Mouse (Mus musculus) cerebellum, adult 8-10 months (tissue): Measurements from ENCODE around the gene Hnrnpul1.
A peak's percentile ranks its signal among the peaks of the same experiment; 100 is the strongest.

Source experiments
- DNase-seq: peaks from one replicate; pipeline ENCODE4 v3.0.0; 2022

The Hnrnpul1 gene

GRCm38 (mm10) chr7:25686680-25687531 is 67.7 kb downstream of the Hnrnpul1 start, which contains the start of gene Tgfb1:
Gene Tgfb1, plus strand, starts transcription at chr7:25687002.
- DNase-seq = no peak

- DNase-seq = no peak
Observed at GRCm38 (mm10) chr7:25685926-25686470, 68.6 kb downstream of the Hnrnpul1 start.

GRCm38 (mm10) chr7:25684659-25685058 is 69.9 kb downstream of the Hnrnpul1 start:
- no peak for DNase-seq

GRCm38 (mm10) chr7:25683474-25684180 is 70.9 kb downstream of the Hnrnpul1 start:
- DNase-seq = no peak

GRCm38 (mm10) chr7:25681341-25682231 is 73.0 kb downstream of the Hnrnpul1 start:
- DNase-seq = no peak

DNA sequence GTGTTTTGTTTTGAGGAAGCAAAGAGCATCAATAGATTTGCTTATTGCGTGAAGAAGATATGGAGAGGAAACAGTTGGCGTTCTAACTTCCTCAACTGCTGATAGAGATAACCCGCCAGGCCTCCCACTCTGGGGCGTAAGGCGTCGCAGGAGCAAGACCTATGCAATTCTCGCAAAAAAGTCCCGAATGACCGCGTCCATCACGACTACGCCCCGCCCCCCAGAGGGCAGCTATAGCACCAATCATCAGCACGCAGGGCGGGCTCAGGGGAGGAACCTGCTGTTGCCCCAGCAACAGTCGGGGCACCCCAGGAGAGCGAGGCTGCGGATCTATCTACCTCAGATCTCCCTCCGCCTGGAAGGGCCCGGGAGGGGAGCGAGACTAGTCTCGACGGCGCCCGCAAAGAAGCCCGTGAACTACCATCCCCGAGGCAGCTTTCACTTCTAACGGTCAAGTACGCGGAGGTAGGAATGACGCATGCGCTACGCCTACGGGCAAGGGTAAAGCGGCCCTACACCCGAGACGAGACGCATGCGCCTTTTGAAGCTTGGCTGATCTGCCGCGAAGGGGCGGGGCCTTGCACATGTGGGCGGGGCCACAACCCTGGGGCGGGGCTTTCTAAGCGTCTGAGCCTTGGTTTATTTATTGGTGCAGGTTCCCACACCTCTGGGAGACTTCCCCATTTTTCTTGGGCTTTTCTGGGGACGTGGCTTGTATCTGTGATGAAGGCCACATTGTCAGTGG is 73.9 kb downstream of the Hnrnpul1 start, which contains the start of gene B9d2:
TSS of gene B9d2 (plus strand) at position 267 of the 745 bp plus-strand sequence.
- peak; percentile 93 for DNase-seq

- no peak for DNase-seq
Observed at GRCm38 (mm10) chr7:25679971-25680370, 74.6 kb downstream of the Hnrnpul1 start.

- DNase-seq = no peak
Observed at GRCm38 (mm10) chr7:25677013-25677412, 77.5 kb downstream of the Hnrnpul1 start.

GRCm38 (mm10) chr7:25676085-25676781 is 78.3 kb downstream of the Hnrnpul1 start:
- peak; percentile 100 for DNase-seq

DNA sequence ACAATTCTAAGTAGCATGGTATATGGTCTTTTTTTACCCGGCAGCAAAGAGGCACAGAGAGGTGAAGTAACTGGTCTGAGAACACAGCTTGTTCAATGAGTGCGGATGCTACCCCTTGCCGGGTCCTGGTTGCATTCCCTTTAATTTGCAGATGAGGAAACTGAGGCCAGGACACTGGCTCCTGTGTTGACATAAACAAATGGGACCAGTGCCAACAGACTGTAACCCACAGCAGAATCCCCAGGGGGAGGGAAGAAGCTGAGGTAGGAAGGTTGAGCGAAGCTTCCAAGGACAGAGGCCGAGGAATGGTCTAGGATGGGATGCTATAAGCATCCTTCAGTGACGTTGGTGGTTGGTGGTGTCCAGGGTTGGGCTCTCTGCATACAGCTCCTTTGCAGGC is 79.2 kb downstream of the Hnrnpul1 start:
- no peak for DNase-seq

DNA sequence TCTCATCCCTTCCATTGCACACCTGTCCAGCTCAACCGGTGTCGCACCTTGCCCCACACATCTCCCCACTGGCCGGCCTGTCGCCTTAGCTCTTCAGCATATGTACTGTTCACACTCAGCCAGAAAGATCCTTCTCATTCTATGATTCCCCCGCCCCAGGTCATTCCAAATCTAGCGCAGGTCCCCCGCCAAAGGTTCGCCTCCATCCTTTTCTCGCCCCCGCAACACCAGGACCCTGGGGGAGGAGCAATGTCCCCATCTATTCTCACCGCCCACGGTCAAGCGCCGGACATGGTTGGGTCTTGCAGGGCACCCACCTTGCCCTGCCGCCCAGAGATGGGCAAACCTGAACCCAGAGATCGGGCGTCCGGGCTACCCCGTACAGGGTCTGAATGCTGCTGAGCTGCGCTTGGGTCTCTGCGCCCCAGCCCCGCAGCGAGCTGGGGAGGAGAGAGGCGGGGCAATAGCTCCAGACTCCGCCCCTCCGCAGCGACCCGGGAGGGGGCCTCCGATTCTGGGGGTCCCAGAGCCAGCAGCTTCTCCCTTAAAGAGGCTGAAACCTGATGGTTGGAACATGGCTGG is 79.7 kb downstream of the Hnrnpul1 start, which contains the start of gene Tmem91:
TSS of gene Tmem91 (minus strand) at position 448 of the 582 bp plus-strand sequence.
- no peak for DNase-seq

DNA sequence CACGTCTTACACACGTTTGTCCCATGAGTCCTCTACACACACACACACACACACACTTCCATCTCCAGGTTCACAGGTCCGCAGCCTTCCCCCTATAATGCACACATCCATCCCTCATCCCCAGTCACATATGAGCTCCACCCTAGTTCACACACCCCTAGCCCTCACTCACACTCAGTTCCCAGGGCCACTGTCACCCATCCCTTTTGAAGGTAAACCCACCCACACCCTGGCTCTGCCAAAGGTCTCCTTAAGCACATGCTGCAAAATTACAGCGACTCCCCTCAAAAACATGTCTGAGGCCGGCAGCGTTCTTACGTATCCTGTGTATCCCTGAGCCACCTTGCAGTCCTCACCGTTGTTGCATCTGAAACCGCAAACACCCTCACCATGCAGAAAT is 80.3 kb downstream of the Hnrnpul1 start:
- no peak for DNase-seq

- DNase-seq = no peak
Observed at GRCm38 (mm10) chr7:25672442-25672841, 82.1 kb downstream of the Hnrnpul1 start.

GRCm38 (mm10) chr7:25671686-25672085 is 82.9 kb downstream of the Hnrnpul1 start:
- DNase-seq = no peak
